Mouse (Mus musculus) testis, postnatal 14 days (tissue): Measurements from ENCODE around the gene Cux1.
A peak's percentile ranks its signal among the peaks of the same experiment; 100 is the strongest.

Source experiments
- DNase-seq: peaks from one replicate; pipeline ENCODE4 v3.0.0; 2021; ENCODE audit warnings: low spot score

Gene Cux1

DNA sequence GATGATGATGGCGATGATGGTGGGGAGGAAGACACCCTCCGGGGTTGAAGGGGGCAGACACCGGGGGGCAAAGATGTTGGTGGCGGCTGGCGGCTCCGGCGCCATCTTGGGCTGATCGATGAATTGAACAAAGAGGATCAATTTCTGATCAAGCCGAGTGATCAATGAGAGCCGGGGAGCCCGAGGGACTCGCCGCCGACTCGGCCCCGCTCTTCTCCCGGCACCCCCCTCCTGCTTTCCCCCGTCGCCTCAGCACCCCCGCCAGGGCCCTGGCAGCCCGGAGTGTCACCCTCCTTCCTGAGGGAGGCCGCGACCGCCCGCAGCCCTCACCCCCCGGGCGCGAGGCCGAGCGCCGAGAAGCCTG is 496 bp downstream of the Cux1 start:
- DNase-seq, result no peak

DNA sequence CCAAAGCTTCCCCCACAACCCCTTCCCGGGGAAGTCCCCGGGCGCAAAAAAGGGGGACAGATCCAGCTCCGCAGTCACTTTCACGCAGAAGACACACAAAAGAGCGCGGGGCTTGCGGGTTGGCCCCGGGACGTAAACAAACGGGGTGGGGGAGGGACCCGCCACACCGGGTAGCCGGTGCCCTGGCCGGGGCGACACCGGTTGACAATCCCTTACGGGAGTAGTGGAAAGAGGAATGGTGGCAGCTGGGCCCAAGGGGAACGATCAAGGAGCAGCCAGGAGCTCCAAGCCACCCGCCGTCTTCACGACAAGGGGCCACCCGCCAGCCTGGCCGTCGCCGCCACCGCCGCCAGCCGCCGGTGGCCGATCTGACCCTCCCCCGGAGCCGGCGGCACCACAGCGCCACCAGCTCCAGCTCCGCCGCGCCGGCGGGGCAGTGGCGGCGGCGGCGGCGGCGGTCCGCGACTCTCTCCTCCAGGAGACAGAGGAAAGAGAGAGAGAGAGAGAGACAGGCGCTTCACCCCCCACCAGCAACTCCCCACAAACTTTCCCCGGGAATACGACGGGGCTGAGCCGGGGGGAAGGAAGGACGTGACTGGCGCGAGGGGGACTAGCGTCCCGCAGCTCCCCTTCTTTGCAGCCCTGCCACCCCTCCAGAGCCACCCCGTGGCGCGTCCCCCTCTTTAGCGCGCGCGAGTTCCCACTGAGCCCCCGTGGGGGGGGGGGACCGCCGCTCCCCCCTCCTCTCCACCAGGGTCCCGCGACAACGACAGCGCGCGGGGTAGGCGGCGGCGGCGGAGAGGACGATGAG is 1.1 kb downstream of the Cux1 start:
- DNase-seq, result peak; percentile 60

DNA sequence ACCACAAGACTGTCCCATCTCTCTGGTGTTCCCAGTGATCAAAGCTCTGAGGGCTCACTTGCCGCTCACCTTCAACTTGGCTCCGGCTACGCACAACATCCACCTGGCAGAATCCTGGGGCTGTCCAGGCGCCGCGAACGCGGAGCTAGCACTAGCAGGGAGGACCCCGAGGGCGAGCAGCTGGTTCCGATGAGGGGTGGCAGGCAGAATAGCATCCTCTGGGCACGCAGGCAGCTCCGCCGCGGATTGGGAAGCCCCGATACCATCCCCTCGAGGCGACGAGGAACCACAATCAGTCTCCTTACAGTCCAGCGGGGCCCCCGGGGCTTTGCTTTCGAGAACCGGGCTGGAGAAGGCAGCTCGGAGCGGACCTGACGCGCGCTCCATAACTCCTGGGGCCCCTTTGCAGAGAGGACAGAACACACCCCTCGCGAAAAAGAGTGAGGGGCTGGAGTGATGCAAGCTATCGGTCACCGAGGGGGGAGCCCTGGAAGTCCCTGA is 1.9 kb downstream of the Cux1 start:
- DNase-seq, result peak; percentile 43

DNA sequence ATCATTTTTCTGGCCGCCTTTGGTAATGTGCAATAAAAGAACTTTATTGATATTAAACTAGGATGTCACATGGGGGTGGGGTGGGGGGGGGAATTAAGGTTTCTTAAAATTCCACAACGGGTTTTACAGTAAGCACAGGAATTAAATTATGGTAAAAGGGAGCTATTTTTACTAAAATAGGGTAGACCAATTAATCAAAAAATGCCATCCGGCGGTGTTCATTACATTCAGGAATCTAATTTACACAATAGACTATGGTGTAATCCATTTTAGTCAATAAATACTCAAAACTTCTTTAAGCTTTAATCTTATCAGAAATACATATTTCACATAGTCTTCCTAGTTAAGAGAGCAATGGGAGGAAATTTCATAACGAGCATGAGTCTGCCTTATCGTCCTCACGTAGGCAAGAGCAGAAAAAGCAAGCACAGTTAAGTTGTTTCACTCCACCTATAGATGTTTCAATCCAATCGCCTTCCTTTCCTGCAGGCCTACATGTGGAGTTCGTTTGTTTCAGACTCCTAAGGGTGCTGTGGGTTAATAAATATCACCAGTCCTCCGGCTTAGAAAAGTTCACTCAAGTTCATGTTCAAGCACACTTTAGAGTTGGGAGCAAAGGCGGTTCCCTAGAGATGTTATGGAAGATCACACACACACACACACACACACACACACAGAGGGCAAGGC is 2.5 kb downstream of the Cux1 start:
- no peak for DNase-seq

DNA sequence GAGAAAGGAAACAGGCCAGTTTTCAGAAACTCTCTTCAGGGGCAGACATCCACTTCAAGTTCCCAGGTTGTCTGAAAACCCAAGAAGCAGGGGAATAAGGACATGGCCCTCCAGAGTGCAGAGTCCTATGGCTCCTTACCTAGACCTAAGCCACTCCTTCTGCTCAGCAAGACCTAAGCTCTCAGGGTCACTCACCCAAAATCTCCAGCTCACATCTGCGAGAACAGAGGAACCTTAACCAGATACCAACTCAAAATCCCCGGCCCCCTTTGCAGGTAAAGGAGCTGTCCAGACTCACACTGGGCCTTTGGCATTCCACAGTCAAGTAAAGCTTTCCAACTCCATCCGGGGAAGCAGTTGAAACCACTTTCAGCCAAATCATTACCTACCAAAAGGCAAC is 3.3 kb downstream of the Cux1 start:
- DNase-seq, result no peak

DNA sequence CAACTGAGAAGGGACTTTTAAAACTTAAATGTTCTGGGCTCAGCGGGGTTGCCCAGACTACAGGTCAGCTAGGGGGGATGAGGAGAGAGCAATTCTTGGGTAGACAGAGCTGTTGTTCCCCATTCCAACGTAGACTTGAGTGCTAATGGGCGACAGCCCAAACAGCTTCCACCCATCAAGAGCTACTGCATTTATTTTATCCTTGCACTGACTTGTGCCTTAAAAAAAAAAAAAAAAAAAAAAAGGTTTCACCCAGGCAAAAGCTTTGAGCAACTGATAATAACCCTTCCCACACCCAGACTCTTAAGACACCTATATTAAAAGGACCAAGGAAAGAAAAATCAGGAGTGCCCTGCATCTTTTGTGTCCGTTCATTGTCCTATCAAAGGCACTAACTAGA is 4.2 kb downstream of the Cux1 start:
- no peak for DNase-seq

DNA sequence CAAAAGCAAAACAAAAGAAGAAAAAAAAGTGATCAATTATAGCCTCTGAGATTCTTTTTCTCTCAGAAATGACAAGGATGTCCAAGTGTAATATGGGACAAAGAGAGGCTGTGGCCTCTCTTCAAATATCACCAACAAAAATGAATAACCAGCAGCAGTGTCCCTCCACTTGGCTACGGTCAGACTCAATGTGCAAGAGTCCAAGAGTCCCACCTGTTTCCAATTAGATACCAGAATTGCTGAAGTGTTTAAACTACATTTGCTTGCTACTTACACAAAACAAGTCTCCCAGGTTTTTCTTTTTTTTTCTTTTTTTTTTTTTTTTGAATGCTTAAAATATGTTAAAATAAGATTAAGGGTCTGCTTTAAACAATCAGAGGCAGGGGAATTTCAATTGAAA is 5.1 kb downstream of the Cux1 start:
- no peak for DNase-seq

DNA sequence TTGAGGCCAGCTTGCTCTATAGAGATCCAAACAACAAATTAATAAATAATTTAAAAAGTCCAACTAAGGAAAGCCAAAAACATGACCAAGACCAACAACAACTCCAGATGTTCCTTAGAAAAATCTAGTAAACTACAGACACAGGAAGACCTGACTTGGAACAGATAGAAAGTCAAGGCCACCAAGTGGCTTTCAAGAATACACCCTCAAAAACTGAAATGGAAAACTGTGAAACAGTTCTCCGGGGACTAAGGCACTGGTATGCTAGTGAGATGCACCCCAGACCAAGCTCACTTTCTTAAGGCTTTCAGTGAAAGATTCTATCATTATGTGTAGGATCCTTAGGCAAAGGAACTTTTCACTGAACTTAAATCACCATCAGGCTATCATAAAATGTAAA is 5.6 kb downstream of the Cux1 start:
- no peak for DNase-seq

DNA sequence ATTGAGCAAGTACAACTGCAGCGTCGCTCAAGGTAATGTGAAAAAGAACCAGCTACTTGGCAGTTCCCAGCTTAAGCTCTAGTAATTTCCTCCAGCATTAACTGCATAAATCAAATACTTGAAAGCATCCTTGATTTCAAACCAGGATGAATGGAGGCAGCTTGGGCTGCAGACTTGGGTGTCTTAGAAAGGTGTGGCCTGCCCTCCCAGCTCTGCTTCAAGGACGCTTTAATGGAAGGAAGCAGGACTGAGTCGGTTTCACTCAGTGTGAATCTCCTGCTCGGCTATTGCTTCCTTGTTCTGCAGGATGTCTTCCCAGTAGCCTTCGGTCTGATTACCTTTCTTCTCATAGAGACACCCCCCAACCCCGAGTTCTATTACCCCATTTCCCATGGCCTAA is 6.6 kb downstream of the Cux1 start:
- DNase-seq, result no peak

DNA sequence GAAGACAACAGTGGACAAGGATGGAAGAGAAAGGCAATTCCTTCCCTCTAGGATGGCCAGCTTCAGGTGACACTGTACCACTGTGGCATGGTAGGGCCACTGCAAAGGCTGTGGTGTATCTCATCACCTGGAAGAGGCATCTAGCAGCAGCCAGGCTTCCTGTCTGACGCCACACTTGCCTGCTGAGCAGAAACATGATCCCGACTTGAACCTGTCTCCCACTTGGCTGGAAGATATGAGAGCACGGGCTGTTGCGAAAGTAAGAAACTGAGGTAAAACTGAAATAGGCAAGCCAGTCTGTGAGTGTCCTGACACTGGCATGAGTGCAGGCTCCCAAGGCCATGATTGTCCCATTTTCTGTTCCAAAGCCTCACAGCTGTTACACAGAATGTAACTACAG is 9.8 kb downstream of the Cux1 start:
- no peak for DNase-seq

DNA sequence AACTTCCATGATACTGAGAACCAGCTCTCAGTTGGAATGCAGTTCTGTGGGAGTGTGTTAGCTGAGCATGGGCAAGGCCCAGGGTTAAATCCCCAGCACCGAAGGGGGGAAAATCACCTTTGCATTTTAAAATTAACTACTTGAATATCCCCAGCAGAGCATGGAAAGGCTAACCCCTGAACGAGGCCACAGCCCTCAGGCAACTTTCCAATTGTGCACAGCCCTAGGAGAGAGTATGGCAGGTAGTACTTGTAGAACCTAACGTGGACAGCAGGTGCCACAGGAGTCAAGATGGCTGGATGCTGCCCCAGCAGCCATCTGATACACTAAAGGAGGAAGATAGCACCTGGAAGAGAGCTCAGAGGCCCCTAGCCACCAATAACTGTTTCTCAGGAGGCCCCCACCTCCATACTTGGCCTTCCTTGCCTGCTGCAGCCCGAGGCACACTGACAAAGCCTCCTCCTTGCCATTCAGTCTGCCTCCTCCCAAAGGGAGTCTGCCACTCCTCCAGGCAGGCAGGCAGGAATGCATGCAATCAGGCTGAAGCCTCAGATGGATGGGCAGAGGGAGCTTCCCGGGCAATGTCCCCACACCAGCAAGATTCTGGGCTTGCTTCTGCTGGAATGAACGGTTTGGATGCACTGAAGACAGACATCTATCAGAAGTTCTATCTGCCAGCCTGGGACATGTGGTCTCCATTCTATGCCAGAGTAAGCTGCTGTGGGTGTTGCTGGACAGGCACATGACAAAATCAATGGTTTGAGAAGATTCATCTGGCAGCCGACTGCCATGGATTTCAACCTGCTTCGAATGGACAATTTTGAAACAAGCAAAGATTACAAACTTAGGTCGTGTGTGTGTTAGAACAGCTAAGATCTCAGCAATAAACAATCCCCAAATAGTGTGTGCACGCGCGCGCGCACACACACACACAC is 10.7 kb downstream of the Cux1 start:
- no peak for DNase-seq

DNA sequence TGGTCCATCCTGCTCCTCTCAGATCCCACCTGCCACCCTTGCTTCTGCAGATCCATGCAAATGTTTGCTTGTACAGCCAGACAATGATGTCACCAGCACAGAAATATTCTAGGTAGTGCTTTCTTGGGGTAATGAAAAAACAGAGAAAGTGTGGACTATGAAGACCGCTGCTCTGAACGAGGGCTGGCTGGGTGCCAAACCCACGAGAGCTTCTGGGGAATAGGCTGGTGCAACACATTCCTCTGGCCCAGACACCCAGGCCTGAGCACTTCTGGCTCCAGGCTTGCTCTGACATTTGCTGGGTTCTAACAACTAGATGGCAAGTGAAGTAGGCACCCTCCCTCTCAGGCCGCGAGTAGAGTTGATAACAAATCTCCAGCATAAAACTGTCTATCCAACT is 11.6 kb downstream of the Cux1 start:
- DNase-seq, result peak; percentile 32

DNA sequence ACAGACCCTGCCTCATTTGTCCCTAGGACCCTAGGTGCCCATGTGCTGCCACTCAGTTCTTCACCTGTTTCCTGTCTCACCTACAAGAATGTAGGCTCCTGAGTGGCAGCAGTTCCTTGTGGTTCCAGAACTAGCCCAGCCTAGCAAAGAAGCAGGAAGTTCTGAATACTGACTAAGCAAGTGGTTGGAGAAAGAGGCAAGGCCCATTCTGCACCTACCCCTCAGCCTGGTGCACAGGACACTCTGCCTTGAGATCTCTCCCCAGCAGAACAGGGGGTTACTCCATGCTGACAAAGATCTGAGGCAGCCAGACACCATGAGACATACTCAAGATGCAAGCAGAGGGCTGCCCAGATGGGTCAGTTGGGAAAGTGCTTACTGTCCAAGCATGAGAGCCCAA is 14.5 kb downstream of the Cux1 start:
- no peak for DNase-seq

DNA sequence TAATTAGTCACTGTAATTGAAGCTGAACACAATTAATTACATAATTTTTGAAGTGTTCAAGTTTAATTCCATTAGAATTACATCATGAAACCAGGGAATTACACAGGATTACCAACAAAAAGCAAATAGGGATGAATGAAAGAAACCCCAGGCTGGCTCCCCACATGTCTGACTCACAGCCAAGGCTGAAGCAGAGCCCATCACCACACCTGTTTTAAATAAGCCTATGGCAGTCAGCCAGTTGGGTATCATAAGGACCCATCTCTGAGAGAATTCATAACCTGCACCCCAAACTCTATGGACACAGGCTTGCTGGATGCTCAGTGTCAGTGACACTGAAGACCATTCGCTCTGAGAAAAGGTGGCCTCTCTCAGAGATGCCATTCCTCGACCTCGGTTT is 15.2 kb downstream of the Cux1 start:
- DNase-seq, result no peak

DNA sequence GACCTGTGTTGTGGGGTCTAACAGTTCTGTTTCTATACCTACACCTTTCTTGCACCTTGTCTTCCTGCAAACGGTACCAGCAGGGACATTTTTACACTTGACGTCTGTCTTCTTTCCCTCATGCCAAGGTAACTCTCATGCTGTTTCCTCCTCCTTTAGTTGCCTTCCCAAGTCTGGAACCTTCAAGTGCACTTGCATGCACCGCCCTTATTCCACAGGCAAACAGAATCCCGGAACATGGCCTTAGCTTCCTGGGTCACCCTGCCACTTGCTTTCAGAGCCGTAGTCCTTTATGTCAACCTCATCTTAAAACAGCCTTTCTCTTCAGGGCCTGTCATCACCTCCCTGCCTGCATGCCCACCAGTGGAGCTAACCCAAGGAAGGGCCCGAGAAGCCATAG is 15.7 kb downstream of the Cux1 start:
- DNase-seq, result no peak

DNA sequence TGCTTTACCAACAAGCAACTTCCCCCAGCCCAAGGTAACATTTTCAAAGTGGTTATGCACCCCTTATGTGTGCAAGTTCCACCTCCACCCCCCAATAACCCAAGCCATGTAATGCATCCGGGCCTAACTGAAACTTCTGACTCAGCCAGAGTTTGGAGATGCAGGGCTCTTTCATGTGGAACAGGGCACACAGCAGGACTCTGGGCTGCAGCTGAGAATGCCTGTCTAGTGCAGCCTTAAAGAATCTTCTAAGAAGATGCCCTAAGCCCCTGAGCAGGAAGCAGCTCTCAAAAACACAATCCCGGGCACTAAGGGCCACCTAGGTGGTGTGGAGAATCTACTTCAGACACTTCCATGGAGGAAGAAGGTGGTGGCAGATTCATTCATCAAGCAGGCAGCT is 16.6 kb downstream of the Cux1 start:
- DNase-seq, result no peak

DNA sequence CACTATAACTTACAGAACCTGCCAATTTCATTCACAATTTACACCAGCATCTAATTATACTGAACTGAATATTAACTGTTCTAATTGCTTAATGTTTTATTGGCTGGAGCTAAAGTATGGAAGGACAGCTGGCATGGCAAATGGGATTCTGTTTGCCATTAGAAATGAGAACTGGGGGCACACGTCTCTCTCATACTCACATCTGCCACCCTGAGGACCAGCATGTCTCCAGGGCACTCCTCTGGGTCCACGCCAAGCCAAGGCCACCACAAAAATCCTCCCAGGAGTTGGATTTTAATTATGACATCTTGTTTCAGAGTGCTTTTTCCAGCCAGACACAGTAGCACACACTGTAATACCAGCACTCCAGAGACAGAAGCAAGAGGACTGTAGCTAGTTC is 18.5 kb downstream of the Cux1 start:
- no peak for DNase-seq

DNA sequence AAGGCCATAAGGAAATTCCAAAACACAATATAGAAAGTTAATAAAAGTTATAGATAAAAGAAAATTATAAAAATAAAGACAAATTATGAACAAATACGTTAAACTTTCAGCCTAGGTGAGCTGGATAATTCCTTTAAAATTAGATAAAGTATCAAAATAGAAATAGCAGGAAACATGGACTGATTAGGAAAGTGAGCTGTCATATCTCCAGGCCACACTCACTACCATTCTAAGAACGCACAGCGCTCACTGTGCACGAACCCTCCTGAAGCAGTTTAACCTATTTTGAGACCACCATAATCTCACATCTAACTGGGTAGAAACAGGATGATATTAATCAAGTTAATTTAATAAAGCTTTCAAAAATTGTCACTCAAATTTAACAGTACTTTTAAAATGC is 22.2 kb downstream of the Cux1 start:
- no peak for DNase-seq

DNA sequence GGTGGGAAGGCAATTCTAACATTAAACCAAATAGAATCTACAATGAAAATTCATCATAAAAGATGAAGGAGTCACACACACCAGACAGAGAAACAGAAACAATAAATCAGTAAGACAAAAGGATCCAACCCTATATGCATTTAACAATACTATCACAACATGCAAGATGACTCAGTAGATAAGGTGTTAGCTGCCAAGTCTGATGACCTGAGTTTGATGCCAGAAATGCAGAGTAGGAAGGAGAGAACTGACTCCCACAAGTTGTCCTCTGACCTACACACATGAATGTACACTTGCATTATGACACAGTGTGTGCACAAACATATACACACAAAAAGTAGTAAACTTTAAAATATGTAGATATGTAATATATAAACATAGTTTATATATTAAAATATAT is 24.1 kb downstream of the Cux1 start:
- no peak for DNase-seq

DNA sequence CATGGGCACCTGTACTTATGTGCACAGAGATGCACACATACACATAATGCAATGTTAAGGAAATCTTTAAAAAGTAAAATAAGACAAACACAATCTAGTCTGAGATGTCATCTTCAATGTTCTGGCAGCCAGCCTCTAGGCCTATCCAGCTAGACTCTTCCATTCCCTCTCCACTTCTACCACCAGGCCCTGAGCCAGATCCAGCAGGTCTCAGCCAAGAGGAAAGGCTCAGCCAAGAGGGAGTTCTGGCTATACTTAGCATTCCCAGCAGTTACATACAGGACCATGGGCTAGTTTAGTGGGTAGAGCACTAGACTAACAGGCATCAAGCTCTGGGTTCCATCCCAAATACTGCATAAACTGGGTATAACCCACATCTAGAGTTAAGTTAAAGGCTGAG is 26.3 kb downstream of the Cux1 start:
- DNase-seq, result peak; percentile 32

DNA sequence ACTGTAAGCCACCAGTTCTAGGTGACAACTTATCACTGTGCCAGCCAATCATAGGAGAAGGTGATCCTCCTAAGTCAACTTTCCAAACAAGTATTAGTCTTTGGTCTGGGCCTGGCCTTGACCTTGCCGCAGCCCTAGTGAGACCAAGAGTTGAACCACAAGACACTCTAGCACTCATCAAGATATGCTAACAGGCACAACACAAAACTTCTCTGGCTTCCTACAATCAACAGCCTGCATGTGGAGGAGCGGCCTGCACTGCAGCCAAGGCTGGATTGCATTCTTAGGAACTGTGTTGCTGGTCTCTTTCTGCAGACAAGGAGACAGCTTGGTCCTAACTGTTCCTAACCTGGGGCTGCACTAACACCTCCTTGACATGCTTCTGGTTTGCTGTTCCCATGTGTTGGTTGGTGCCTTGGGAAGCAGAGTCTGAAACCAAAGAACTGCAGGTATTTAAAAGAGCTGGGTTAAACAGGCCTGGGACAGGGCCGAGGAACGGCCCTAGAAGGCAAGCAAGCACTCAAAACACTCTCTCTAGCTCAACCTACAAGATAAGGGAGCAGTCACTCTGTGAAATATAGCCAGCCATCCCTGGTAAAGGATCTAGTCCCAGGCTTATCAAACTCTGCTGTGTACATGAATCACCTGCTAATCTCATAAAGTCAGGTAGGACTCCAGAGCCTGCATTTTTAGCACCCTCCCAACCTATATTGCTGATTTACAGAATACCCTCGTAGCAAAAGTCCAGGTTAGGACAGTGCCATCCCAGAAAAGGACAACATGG is 27.0 kb downstream of the Cux1 start:
- peak; percentile 48 for DNase-seq

DNA sequence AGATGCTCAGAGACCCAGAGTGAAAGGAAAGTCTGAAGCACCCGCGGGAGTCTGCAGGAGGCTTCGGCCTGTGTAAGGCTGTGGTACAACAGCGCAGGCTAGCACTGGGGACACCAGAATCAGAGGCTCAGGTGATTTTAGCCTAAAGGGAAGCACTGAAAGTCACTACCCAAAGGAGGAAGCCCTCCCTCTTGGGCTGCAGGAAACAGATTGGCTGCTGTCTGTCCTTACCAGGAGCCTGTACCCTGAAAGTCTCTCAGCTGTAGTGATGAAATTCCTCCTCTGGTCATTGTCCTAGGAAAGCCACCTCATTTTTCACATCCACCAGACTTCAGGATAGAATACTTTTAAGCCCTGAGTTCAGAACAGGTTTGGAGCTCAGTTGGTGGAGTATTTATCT is 30.5 kb downstream of the Cux1 start:
- no peak for DNase-seq
